Mouse (Mus musculus) forelimb bud, embryonic 11.5 days (tissue): ENCODE results near the gene Patz1.

Experiments used
- DNase-seq: peaks from one replicate; pipeline ENCODE4 v3.0.0-alpha.2; 2012; ENCODE audit warnings: low read depth, low spot score

The Patz1 gene

DNA sequence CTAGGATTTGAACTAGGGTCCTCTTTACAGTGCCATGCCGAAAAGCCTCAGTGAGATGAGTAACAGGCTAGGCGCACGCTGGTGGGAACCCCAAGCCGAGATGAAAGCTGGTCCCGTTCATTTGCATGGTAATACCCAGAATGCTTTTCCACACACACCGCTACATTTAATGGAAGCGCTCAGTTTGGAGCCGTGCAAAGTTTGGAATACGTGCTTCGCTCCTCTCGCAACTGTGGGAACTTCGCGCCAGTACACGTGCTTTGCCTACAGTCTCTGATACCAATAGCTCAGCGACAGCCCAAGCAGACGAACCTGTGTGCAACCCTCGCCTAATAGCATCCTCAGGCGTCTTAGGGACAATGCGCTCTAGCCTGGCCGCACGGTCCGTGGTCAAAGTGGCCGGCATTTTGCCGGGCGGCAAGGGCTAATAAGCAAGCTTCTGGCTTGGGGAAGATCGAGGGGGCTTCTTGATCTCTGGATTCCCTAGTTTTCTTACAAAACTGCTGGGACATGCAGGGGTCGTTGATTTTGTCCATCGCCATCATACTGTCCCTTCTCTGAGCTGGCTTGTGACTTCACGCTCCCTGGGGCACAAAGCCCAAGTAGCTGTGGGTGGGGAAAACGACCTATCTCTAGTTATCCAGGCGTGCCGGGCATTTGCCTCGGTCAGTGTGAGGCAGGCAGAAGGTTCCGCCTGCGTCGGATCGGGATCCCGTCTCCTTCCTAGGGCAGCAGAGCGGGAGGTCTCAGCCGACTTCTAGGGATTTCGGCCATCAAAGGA, at the start of gene Patz1:
TSS of gene Patz1 (plus strand) at position 354 of the 781 bp plus-strand sequence.
- peak; percentile 62 for DNase-seq

DNA sequence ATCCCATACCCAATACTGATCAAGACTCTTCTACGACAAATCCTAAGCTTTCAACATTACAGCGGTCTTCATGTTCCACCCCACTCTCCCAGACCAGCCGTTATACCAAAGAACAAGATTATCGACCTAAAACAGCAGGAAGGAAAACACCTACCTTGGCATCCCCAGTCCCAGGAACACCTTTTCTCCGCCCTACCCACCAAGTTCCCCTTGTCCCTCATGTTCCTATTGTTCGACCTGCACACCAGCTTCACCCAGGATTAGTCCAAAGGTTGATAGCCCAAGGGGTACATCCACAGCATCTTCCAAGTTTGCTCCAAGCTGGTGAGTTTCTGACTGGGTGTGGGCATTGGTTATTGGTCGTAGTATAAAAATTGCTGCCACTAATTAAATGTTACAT, 46.3 kb upstream of the Patz1 start:
- no peak for DNase-seq

DNA sequence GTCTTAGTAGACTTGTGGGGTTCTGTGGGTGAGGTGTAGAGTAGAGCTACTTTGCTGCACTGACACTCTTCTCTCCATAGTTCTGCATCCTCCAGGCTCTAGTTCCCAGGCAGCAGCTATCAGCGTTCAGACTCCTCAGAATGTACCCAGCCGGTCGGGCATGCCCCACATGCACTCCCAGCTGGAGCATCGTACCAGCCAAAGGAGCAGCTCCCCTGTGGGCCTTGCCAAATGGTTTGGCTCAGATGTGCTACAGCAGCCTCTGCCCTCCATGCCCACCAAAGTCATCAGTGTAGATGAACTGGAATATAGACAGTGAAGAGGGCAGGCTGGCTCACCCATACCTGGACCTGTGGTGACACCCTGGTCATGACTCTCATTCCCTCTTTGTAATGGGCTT, 44.9 kb upstream of the Patz1 start:
- DNase-seq, result no peak

DNA sequence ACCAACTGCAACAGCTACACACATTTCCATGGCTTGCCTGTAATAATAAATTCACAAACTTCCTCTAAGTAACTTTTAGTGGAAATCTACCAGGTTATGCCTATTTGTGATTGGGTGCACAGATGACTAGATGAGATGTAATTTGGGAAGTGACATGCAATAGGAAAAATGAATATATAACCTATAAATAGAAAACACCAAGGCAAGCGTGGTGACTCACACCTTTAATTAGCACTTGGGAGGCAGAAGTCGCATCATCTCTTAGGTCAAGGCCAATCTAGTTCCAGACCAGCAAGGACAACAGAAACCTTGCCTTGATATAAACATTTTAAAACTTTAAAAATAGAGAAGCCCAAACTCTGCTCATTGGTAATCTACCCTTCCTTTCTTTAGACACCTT, 41.3 kb upstream of the Patz1 start:
- no peak for DNase-seq

DNA sequence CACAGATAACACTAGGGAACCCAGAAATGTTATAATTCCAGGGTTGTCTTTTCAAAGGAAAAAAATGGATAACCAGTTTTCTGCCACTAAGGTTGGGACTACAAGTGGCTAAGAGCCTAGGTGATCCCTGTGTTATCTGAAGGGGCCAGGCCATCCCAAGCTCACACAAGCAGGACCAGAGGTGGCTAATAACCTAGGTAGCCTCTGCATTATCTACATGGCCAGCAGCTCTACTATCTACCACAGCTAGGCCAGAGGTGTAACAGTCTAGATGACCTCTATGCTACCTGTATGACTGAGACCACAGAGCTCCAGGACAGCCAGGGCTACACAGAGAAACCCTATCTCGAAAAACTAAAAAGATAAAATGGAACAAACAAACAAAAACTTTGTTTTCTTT, 29.1 kb upstream of the Patz1 start:
- no peak for DNase-seq

DNA sequence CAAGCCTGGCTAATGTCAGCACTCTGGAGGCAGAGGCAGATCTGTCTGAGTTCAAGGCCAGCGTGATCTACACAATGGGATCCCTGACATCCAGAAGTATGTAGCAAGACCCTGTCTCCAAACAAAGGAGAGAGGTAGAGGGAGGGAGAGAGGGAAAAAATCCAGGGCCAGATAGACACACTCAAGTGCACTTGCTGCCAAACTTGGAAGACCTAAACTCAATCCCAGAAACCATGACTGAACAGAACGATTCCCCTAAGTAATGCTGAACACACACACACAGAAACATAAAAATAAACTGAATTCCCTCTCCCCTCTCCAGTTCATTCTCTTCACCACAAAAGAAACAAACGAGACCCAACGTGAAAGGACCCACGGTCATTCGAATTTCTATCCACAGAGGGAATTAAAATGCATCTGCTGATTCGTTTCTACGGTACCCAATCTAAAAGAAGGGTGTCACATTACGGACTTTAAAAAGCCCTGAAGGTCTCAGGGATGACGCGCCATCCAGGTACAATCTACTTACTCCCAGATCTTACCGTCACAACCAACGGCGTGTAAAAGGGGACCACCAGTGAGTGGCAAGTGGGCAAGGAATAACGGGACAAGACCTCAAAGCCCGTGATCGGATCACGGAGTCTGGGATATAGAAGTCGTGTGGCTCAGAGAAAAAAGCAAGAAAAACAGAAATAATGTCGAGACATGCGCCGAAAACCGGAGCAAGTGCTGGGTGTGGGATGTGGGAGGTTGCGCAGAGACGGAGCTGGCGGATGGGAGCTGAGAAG, 23.2 kb upstream of the Patz1 start:
- peak; percentile 82 for DNase-seq

DNA sequence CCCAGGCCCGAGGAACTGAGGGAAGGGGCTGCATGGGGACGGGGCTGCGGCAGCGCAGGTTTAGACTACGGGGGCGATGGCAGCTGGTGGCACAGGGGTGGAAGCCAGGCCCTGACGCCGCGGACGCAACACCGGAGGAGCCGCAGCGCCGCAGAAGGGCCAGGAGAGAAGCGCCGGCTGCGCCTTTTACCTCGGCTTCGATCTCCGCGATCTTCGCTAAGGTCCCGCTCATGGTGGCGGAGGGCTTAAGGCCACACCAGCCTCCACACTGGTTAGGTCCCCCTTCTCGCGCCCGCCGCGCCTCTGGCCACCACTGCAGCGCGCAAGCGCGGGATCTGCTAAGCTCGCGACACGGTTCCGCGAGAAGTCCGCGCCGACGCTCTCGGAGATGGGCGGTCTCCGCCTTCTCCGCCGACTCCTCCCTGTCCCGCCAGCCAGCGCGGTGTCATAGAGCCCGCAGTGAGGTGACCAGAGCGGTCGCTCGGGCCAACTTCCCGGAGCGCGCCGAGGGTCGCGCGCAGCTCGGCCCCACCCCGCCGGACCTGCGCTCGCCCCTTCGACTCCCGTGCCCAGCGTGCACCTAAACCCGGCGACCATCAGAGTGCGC, 22.5 kb upstream of the Patz1 start, which contains the start of gene Drg1:
TSS of gene Drg1 (minus strand) at position 337 of the 607 bp plus-strand sequence.
- DNase-seq, result peak; percentile 98

DNA sequence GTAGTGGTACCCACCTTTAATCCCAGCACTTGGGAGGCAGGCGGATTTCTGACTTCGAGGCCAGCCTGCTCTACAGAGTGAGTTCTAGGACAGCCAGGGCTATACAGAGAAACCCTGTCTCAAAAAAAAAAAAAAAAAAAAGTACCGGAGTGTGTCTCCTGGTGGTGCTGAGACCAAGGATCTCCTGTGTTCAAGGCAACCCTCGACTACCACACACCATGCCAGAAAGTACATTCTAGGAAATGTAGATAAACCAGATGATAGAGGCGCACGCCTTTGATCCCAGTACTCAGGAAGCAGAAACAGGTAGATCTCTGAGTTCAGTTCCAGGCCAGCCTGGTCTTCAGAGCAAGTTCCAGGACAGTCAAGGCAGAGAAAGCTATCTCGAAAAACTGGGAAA, 21.5 kb upstream of the Patz1 start:
- no peak for DNase-seq

DNA sequence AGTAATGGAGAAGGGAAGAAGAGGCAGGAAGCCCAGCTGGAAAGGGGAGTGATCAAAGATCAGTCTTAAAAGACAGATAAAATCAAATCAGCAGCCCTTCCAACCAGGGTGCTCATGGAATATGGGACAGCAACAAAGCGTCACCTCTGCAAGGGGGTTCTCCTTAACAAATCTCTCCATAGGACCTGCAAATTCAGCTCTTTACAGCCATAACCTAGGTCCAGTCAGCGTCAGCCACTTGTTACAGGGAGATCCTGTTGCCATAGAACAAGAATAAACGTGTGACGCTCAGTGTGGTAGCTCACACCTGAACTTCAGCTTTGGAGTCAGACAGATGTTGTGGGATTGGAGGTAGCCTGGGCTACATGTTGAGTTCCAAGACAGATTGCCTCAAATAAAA, 19.4 kb upstream of the Patz1 start:
- DNase-seq, result no peak

DNA sequence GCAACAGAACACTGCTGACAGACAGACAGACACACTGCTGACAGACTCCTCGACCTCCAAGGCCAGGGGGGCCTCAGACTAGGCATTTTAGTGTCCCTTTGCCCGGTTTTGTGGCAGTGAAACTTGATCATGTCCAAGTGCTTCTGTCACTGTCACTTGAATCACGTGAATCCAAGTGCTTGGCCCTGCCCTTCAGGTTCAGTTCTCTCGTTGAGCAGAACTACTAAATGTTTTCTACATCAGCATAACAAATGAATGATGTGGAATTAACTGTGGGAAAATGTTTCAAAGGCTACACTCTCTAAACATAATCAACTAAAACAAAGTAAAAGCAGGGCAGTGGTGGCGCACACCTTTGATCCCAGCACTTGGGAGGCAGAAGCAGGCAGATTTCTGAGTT, 10.3 kb upstream of the Patz1 start:
- no peak for DNase-seq

DNA sequence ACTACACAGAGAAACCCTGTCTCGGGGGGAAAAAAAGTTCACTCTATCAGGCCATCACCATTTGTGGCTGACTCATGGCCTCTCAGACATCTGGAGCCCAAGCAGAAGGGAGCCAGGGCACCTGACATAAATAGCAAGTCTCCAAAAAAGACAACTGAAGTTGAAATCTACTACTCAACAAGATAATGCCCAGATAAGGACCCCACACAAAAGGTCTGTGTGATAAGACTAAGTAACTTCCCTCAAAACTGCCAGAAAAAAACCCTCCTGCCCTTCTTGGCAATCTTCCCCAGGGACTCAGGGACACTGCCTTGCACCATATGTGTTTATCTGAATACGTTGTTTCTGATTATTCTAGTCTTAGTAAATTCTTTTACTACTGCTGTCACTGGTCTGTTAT, 8.9 kb upstream of the Patz1 start:
- no peak for DNase-seq

DNA sequence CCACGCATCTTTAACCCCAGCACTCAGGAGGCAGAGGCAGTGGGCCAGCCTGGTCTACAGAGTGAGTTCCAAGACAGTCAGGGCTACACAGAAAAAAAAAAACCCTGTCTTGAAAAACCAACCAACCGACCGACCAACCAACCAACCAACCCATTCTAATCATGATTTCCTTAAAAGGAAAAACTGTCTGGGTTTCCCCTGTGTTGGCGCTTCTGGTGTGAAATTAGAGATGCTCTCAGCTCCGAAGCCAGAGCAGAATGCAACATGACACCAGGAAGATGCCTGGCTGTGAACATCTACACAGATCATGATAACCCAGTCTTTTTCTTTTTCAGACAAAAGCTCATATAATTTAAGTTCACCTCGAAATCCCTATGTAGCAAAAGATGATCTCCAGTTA, 5.8 kb upstream of the Patz1 start:
- no peak for DNase-seq

DNA sequence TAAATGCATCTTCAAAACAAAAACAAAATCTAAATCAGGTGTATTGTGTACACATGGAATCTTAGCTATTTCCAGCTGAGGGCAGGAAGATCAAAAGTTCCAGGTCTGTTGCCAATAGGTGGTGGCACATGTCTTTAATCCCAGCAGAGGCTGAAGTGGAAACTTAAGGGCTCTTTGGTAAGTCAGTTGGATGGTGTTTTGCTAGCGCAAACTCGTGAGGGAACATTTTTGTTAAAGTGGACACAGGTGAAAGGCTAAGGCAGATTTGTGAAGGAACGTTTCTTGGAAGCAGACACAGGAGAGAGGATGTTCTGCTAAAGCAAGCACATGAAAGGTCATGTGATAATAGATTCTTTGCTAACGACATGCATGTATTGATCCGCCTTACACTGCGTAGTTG, 5.0 kb upstream of the Patz1 start:
- no peak for DNase-seq

DNA sequence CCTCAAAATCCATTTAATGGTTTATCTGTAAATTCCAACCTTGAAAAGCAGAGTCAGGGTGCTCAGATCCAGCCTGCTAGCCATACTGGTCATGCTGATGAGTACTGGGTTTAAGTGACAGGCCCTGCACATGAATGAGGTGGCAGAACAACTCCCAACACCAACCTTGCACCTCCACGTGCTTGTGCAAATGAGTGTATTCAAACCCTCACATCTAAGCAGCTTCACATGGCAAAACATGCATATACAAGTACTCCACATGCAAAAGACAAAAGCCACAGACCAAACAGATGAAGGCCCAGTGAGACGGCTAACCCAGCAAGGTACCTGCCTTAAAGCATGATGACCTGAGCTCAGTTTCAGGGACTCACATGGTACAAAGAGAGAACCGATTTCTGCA, 2.7 kb upstream of the Patz1 start:
- DNase-seq, result no peak

DNA sequence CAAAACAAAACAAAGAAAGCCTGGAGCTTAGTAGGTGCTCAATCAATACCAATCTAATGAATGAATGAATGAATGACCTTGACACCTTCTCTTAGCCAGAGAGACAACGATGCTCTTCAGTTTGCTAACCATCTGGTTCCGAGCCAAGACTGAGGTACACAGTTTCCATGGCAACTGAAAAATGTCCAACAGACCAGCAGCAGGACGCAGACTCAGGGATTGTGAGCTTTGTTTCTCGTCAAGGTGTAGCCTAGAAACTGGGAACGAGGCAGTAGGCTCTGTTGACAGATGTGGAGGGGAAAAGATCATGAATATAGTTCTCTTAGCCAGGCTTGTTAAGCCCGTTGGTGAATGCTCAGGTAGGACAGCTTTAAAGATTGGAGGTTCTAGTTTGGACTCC, 1.5 kb upstream of the Patz1 start:
- DNase-seq, result peak; percentile 29

DNA sequence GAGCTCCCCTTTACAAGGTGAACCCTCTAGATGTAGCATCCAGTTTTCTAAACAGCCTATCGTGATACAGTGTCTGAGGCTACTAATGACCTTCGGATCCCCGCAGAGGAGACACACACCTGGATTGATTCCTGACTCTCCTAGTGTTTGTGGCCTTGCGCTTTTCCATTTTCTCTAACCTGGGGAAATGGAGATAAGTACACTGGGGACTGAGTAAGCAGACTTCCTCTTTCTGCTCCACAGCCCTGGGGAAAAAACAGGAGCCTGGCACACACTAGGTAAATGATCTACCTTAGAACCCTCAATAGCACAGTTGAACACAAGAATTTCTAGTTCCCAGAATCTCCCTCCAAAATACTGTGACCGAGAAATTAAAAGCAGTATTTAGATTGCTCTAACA, 753 bp upstream of the Patz1 start:
- DNase-seq, result no peak

DNA sequence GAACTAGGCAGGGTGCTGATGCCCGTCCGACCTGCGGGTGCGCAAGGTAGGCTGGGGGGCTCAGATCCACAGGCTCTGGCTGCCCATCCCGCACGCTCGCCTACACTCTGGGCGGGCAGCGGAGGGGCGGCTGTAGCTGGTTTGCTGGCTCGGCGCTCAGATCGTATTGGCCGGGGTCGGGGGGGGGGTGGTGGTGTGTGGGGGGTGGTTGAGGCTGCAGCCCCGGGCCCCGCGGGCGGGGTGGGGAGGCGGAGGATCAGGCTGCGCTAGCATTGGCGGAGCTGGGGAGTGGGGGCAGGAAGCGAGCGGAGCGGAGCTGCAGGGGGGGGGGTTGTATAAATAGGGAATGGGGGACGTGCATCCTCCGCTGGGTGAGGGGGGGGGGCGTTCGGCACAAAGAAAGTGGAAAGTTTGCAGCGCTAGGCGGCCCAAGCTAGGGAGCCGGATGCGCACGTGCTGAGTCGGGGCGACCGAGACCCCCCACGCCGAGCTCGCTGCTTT, 678 bp downstream of the Patz1 start:
- peak; percentile 91 for DNase-seq

DNA sequence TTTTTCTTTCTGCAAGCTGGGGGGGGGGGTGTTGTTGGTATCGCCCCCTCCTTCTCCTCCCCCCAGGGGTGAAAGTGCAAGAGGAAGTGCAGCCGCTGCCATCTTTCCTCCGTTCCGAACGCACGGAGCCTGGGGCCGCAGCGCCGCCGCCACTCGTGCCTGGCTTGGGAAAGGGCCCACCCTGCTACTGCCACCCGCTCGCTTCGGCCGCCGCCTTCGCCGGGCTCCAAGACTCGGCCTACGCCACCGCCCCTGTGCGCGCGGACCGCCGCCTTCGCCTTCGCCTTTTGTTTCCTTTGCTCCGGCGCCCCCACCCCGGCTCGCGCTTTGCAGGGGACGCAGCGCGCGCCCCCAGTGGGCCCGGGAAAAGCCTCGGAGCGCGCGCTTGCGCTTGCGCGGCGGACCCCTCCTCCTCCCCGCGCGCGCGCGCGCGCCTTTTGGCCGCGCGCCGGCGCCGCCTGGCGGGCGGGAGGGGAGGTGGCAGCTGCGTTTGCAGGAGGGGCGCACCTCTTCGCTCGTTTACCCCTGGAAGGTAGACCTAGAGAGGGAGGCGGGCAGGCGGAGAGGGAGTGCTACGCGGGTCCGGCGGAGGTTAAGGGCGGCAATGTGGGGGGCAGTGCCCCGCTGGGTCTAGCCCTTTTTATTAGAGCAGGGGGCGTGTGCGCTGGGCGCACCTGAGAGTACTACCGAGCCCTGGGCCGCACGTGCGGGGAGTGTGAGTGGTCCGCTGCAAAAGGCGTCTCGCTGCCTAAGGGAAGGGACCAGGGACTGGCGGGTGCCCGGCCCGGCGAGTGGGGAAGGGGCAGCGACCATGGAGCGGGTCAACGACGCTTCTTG, 1.3 kb downstream of the Patz1 start:
- DNase-seq, result peak; percentile 92

DNA sequence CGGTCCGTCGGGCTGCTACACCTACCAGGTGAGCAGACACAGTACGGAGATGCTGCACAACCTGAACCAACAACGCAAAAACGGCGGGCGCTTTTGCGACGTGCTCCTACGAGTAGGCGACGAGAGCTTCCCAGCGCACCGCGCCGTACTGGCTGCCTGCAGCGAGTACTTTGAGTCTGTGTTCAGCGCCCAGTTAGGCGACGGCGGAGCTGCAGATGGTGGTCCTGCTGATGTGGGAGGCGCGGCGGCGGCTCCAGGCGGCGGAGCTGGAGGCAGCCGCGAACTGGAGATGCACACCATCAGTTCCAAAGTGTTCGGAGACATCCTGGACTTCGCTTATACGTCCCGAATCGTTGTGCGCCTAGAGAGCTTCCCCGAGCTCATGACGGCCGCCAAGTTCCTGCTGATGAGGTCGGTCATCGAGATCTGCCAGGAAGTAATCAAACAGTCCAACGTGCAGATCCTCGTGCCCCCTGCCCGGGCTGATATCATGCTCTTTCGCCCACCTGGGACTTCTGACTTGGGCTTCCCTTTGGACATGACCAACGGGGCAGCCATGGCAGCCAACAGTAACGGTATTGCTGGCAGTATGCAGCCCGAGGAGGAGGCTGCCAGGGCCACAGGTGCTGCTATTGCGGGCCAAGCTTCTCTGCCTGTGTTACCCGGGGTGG, 2.1 kb downstream of the Patz1 start:
- DNase-seq, result no peak

DNA sequence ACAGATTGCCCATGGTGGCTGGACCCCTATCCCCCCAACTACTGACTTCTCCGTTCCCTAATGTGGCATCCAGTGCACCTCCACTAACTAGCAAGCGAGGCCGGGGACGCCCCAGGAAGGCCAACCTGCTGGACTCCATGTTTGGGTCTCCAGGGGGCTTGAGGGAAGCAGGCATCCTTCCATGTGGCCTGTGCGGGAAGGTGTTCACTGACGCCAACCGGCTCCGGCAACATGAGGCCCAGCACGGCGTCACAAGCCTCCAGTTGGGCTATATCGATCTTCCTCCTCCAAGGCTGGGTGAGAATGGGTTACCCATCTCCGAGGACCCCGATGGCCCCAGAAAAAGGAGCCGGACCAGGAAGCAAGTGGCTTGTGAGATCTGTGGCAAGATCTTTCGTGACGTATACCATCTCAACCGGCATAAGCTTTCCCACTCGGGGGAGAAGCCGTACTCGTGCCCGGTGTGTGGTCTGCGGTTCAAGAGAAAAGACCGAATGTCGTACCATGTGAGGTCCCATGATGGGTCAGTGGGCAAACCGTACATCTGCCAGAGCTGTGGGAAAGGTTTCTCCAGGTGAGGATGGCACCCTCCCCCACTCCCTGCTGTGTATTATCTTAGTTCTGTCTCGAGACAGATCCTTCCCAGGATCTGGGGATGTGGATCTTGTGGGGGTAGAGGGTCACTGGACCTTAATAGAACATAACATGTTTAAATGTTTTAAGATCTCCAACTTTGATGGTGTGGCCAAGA, 2.8 kb downstream of the Patz1 start:
- no peak for DNase-seq
